Mouse (Mus musculus) myocyte (in vitro differentiated cells): ENCODE results near the gene Lgals2. TPM values are rescaled to one million over a fixed set of nuclear protein-coding genes. Genes with fewer than 3 reads are reported as not detected.

Experiments
- H3K27me3 ChIP-seq: one replicate; pipeline ENCODE4 v1.6.1; 2011; ENCODE audit not compliant: control insufficient read depth, insufficient read depth, insufficient read length
- H3K36me3 ChIP-seq: one replicate; pipeline ENCODE4 v1.6.1; 2011; ENCODE audit not compliant: control insufficient read depth, insufficient read depth
- H3K4me2 ChIP-seq: one replicate; pipeline ENCODE4 v1.6.1; 2011; ENCODE audit warnings: low read depth, control low read depth
- H3K4me3 ChIP-seq: one replicate; pipeline ENCODE4 v1.5.1; 2011; ENCODE audit warnings: mild to moderate bottlenecking, control low read depth, moderate library complexity
- H3K79me2 ChIP-seq: one replicate; pipeline ENCODE4 v1.6.1; 2011; ENCODE audit not compliant: control insufficient read depth, insufficient read depth
- H3ac ChIP-seq: one replicate; pipeline ENCODE4 v1.6.1; 2011; ENCODE audit not compliant: control insufficient read depth, insufficient read length
- CEBPB ChIP-seq: IDR thresholded peaks from 2 replicates; pipeline ENCODE4 v1.6.1; 2011; ENCODE audit warnings: mild to moderate bottlenecking, moderate library complexity; ENCODE audit not compliant: poor library complexity, insufficient read depth, severe bottlenecking
- E2F4 ChIP-seq: IDR thresholded peaks from one replicate; pipeline ENCODE4 v1.6.1; 2011; ENCODE audit warnings: mild to moderate bottlenecking, control low read depth, moderate library complexity; ENCODE audit not compliant: insufficient read depth
- MAX ChIP-seq: IDR thresholded peaks from one replicate; pipeline ENCODE4 v1.6.1; 2011; ENCODE audit warnings: low read depth, mild to moderate bottlenecking, control low read depth
- MYOD1 ChIP-seq, 3 experiments: IDR thresholded peaks; one replicate each; pipeline ENCODE4 v1.6.1; 2011; ENCODE audit warnings: control low read depth in 2 of 3, low read depth in 2 of 3, mild to moderate bottlenecking in 2 of 3, moderate library complexity in 1 of 3; ENCODE audit not compliant: insufficient read length in 2 of 3, control insufficient read depth in 1 of 3
- MYOG ChIP-seq, 3 experiments: IDR thresholded peaks; one replicate each; pipeline ENCODE4 v1.6.1; 2011; ENCODE audit warnings: control low read depth in 2 of 3, low read depth in 2 of 3, mild to moderate bottlenecking in 2 of 3; ENCODE audit not compliant: insufficient read length in 2 of 3, control insufficient read depth in 1 of 3, insufficient read depth in 1 of 3
- POLR2A ChIP-seq: IDR thresholded peaks from one replicate; pipeline ENCODE4 v1.6.1; 2011; ENCODE audit warnings: low read depth, mild to moderate bottlenecking, control low read depth, moderate library complexity; ENCODE audit not compliant: insufficient read length
- POLR2AphosphoS2 ChIP-seq: IDR thresholded peaks from one replicate; pipeline ENCODE4 v1.6.1; 2011; ENCODE audit warnings: low read depth, control low read depth; ENCODE audit not compliant: insufficient read length
- REST ChIP-seq: IDR thresholded peaks from one replicate; pipeline ENCODE4 v1.6.1; 2011; ENCODE audit warnings: mild to moderate bottlenecking, control low read depth, moderate library complexity; ENCODE audit not compliant: insufficient read depth, insufficient read length
- SRF ChIP-seq: IDR thresholded peaks from one replicate; pipeline ENCODE4 v1.6.1; 2011; ENCODE audit warnings: low read depth; ENCODE audit not compliant: control insufficient read depth, insufficient read length
- TCF12 ChIP-seq: IDR thresholded peaks from one replicate; pipeline ENCODE4 v1.6.1; 2011; ENCODE audit warnings: mild to moderate bottlenecking, control low read depth; ENCODE audit not compliant: poor library complexity, insufficient read depth, severe bottlenecking
- TCF3 ChIP-seq: IDR thresholded peaks from one replicate; pipeline ENCODE4 v1.6.1; 2011; ENCODE audit warnings: low read depth, control low read depth; ENCODE audit not compliant: insufficient read length
- USF1 ChIP-seq: IDR thresholded peaks from one replicate; pipeline ENCODE4 v1.6.1; 2011; ENCODE audit warnings: low read depth, mild to moderate bottlenecking, control low read depth, moderate library complexity
- polyA plus RNA-seq: library from polyadenylated mRNA; unstranded; fragments of >200 nt; fragmentation: generic; extraction: Trizol; gene quantifications from one replicate; pipeline ENCODE4 v1.2.1, GENCODE M21; 2012; ENCODE audit warnings: missing spikeins

Lgals2 gene
- polyA plus RNA-seq, 1 experiment = 2.2 TPM

DNA sequence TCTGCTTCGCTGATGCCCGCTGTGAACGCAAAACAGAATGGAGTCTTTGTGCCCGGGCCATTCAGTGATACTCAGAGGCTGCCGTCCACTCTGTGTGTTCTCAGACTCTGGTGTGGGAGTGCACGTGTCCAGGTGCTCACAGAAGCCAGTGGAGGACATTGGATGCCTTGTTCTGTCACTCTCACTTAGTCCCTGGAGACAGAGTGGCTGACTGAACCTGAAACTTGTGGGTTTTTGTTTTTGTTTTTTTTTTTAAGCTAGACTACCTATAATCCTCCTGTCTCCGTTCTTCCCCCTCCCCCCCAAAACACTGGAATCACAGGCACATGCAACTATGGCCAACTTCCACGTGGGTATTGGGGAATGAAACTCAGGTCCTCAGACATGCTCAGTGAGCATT is 9.0 kb downstream of the Lgals2 start:
- H3K4me3 ChIP-seq = peak overlapping the region; percentile 64
- H3K27me3 ChIP-seq = no peaks in the 10 kb centered on the region
- H3K79me2 ChIP-seq = peaks cover 67% of the 10 kb centered on the region
- H3K36me3 ChIP-seq = peaks cover 32% of the 10 kb centered on the region
- no peak overlapping the region for H3ac ChIP-seq
- peak overlapping the region; percentile 91 for H3K4me2 ChIP-seq
- TF ChIP-seq CEBPB (no peak), POLR2AphosphoS2 (peak; percentile 6)

DNA sequence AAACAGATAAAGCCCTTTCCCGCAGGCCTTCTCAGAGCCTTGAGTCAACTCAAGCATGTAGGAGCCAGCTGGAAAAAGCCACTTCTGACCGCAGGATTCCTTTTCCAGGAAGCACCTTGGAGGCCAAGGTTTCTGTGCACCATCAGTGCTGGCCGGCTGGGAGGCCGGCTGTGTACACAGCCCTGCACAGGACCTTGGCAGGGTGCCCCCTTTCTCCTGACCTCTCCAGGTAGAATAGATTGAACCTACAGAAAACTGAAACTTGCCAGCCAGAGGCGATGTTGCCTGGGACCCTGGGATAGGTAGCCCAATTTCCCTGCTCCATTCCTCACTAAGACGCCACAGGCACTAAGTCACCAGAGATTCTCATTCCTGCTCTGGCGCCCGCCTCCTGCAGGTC is 9.5 kb downstream of the Lgals2 start:
- peak overlapping the region; percentile 64 for H3K4me3 ChIP-seq
- peaks cover 67% of the 10 kb centered on the region for H3K79me2 ChIP-seq
- H3K27me3 ChIP-seq = no peaks in the 10 kb centered on the region
- peaks cover 32% of the 10 kb centered on the region for H3K36me3 ChIP-seq
- peak overlapping the region; percentile 91 for H3K4me2 ChIP-seq
- TF ChIP-seq POLR2AphosphoS2 (peak; percentile 8), TCF12 (no peak), MYOG (IDR thresholded peaks at IDR 0.05; ENCODE audit: control insufficient read depth in 1 of 3, insufficient read depth in 1 of 3, insufficient read length in 2 of 3, low read depth in 2 of 3) (peak in 1 of 3 experiments; percentile 67), POLR2A (no peak)
- no peak overlapping the region for H3ac ChIP-seq

DNA sequence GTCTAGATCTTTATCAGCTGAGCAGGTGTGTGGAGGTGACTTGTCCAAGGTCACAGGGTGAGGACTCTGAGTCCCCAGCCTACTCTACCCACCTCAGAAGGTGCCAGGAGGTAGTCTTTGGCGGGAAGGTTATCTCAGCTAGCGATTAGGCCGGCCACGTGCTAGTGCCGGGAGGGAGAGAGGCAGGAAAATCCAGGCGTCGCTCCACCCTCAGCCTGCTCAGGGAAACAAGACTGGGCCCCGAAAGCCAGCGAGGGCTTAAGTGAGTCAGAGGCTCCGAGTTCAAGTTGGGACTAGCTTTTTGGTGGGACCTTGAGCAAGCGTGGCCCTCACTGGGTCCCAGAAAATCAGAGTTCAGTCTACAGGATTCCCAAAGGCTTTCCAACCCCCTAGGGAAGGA is 10.0 kb downstream of the Lgals2 start:
- Histone ChIP-seq H3K4me3 (peak overlapping the region; percentile 64), H3K4me2 (peak overlapping the region; percentile 91), H3ac (no peak overlapping the region), H3K27me3 (no peaks in the 10 kb centered on the region), H3K79me2 (peaks cover 67% of the 10 kb centered on the region), H3K36me3 (peaks cover 32% of the 10 kb centered on the region)
- TF ChIP-seq MAX (peak; percentile 90), USF1 (peak; percentile 35), TCF12 (no peak), REST (no peak)

DNA sequence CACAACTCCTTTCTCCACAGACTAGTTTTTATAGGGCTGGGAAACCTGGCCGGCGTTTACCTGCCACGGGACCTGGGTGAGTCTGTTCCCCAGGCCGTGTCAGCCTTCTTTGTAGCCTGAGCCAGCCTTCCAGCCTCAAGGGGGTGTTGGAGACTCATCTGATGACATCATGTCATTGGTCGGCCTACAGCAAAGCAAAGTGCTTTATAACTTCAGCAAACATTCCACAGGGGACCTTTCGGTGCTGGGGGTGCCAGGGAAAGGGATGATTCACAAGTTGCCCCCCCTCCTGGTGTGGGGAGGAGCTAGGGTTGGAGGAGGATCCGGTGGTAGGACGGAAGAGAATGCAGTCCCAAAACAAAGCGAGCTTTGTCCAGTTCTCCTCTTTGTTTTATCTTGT is 10.5 kb downstream of the Lgals2 start:
- no peak overlapping the region for H3ac ChIP-seq
- TF ChIP-seq USF1 (no peak), POLR2AphosphoS2 (peak; percentile 62), POLR2A (peak; percentile 60), CEBPB (0 out of 2 replicates have a peak, but pooled peaks have one; percentile 8)
- H3K79me2 ChIP-seq = peaks cover 67% of the 10 kb centered on the region
- peak overlapping the region; percentile 64 for H3K4me3 ChIP-seq
- H3K27me3 ChIP-seq = no peaks in the 10 kb centered on the region
- peak overlapping the region; percentile 91 for H3K4me2 ChIP-seq
- peaks cover 32% of the 10 kb centered on the region for H3K36me3 ChIP-seq

DNA sequence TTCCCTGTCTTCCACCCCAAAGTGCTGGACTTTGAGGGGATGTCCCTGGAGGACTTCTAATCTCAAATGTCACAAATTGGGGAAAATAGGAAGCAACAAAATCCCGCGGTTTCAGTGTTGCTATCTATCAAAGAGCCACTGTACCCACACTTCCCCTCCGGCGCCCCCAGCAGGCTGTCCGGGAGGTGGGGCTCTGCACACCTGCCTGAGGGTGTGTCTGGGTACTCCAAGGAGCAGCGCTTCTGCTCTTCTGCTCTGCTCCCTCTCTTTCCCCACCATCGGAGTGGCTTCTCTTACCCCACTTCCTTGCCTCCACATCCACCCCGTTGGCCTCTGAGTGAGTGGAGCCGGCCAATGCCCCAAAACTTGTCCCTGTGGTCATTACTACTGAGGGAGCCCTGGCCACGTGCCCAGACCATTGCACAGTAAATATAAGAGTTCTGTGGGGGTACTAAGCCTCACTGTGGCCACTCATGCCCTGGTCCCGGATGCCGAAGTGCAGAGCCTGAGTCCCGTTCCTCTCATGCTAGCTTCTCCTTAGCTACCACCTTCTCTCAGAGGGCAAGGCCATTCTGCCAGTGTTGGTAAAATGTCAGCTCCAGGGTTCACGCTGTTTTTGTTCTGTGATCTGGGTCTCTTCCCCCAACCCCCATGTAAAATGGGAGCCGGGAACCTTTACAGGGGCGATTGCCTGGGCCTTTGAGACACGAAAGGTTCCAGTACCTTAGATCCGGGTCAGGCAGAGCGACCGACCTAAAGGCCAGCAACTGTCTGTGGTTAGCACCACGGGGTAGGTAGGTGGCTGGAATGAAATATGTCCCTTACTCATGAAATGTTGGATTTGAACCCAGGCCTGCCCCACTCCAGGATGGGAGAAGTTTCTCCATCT is 11.5 kb downstream of the Lgals2 start:
- Histone ChIP-seq H3K36me3 (peaks cover 26% of the 10 kb centered on the region), H3K27me3 (no peaks in the 10 kb centered on the region), H3ac (peak overlapping the region; percentile 87), H3K4me3 (peak overlapping the region; percentile 64), H3K4me2 (peak overlapping the region; percentile 91), H3K79me2 (peaks cover 60% of the 10 kb centered on the region)
- peak; percentile 13 for TF ChIP-seq POLR2AphosphoS2
- peak; percentile 18 for TF ChIP-seq POLR2A
- no peak for TF ChIP-seq MAX
- peak; percentile 17 for TF ChIP-seq USF1
- TF ChIP-seq TCF12 = no peak
- TF ChIP-seq MYOG (IDR thresholded peaks at IDR 0.05; ENCODE audit: control insufficient read depth in 1 of 3, insufficient read depth in 1 of 3, insufficient read length in 2 of 3, low read depth in 2 of 3) = peak in 2 of 3 experiments; percentile 42 to 81
- TF ChIP-seq MYOD1 (IDR thresholded peaks at IDR 0.05; ENCODE audit: control insufficient read depth in 1 of 3, insufficient read length in 2 of 3, low read depth in 2 of 3) = peak in 1 of 3 experiments; percentile 68
- TF ChIP-seq E2F4 = no peak
- no peak for TF ChIP-seq REST
- TF ChIP-seq TCF3 = no peak
- no peak for TF ChIP-seq CEBPB
- TF ChIP-seq SRF = no peak
